Mouse (Mus musculus) erythroblast, embryonic 14.5 days (primary cell): Measurements from ENCODE around the gene Col25a1. TPM values are rescaled to one million over a fixed set of nuclear protein-coding genes. Genes with fewer than 3 reads are reported as not detected.

Source experiments
- H3K27me3 ChIP-seq: 2 replicates; pipeline ENCODE4 v1.6.1; 2012; ENCODE audit warnings: inconsistent platforms; ENCODE audit not compliant: control insufficient read depth
- H3K36me3 ChIP-seq: 2 replicates; pipeline ENCODE4 v1.6.1; 2012; ENCODE audit warnings: mild to moderate bottlenecking, inconsistent platforms; ENCODE audit not compliant: control insufficient read depth
- H3K4me1 ChIP-seq: 2 replicates; pipeline ENCODE4 v1.6.1; 2012; ENCODE audit warnings: inconsistent platforms; ENCODE audit not compliant: control insufficient read depth
- H3K4me3 ChIP-seq: replicated peaks from 2 replicates; pipeline ENCODE3; 2012; ENCODE audit warnings: moderate library complexity, mild to moderate bottlenecking, inconsistent platforms
- H3K9me3 ChIP-seq: 2 replicates; pipeline ENCODE4 v1.6.1; 2012; ENCODE audit warnings: low read length, inconsistent platforms, mixed read lengths; ENCODE audit not compliant: control insufficient read depth
- GATA1 ChIP-seq: IDR thresholded peaks from 2 replicates; pipeline ENCODE4 v1.6.1; 2012; ENCODE audit warnings: low read length, inconsistent platforms, mixed read lengths
- TAL1 ChIP-seq: IDR thresholded peaks from 3 replicates; pipeline ENCODE4 v1.6.1; 2012; ENCODE audit warnings: low read length, inconsistent platforms, mixed read lengths
- polyA plus RNA-seq: library from polyadenylated mRNA; stranded (reverse); fragments of >175 nt; gene quantifications from 2 replicates; pipeline ENCODE4 v1.2.3, GENCODE M21; 2012

Col25a1 gene
- polyA plus RNA-seq, 1 experiment = 0.01 TPM

GRCm38 (mm10) chr3:130228186-130228585, 96.9 kb downstream of the Col25a1 start:
- H3K4me3 ChIP-seq = no peak overlapping the region
- no peaks in the 10 kb centered on the region for H3K36me3 ChIP-seq
- no peaks in the 10 kb centered on the region for H3K27me3 ChIP-seq
- no peak for TF ChIP-seq TAL1
- TF ChIP-seq GATA1 = no peak
- H3K9me3 ChIP-seq = peaks cover 6% of the 10 kb centered on the region
- no peaks in the 10 kb centered on the region for H3K4me1 ChIP-seq

GRCm38 (mm10) chr3:130232944-130233343, 101.6 kb downstream of the Col25a1 start:
- TF ChIP-seq GATA1 (no peak), TAL1 (no peak)
- Histone ChIP-seq H3K27me3 (no peaks in the 10 kb centered on the region), H3K4me1 (no peaks in the 10 kb centered on the region), H3K9me3 (peaks cover 4% of the 10 kb centered on the region; the same call in 1 of the 2 replicates), H3K36me3 (no peaks in the 10 kb centered on the region), H3K4me3 (no peak overlapping the region)

GRCm38 (mm10) chr3:130235233-130235632, 103.9 kb downstream of the Col25a1 start:
- no peak for TF ChIP-seq TAL1
- TF ChIP-seq GATA1 = no peak
- no peaks in the 10 kb centered on the region for H3K36me3 ChIP-seq
- H3K4me3 ChIP-seq = no peak overlapping the region
- no peaks in the 10 kb centered on the region for H3K4me1 ChIP-seq
- no peaks in the 10 kb centered on the region for H3K27me3 ChIP-seq
- H3K9me3 ChIP-seq = peaks cover 2% of the 10 kb centered on the region; the same call in 1 of the 2 replicates

GRCm38 (mm10) chr3:130236129-130236528, 104.8 kb downstream of the Col25a1 start:
- Histone ChIP-seq H3K4me1 (no peaks in the 10 kb centered on the region), H3K27me3 (no peaks in the 10 kb centered on the region), H3K4me3 (no peak overlapping the region), H3K36me3 (no peaks in the 10 kb centered on the region), H3K9me3 (peaks cover 3% of the 10 kb centered on the region; the same call in 1 of the 2 replicates)
- TF ChIP-seq TAL1 (no peak), GATA1 (no peak)

DNA sequence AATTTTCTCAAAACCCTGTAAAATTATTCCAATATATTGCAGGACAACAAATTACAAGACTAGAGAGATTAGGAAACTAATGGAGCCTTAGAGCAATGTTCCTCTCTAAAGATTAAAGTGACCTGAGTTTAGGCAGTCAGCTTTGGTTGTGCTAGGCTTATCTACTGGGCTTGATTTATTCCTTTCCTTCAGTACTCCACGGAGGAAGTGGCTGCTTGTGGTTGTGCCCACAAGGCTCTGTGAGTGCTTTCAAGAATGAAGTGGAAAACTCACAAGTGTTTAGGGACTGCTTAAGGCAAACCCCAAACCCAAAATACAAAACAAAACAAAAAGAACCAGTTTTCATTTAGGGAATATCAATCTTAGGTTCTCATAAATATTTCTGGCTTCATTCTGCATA, 106.6 kb downstream of the Col25a1 start:
- Histone ChIP-seq H3K27me3 (no peaks in the 10 kb centered on the region), H3K36me3 (no peaks in the 10 kb centered on the region), H3K4me1 (no peaks in the 10 kb centered on the region), H3K4me3 (no peak overlapping the region), H3K9me3 (peaks cover 4% of the 10 kb centered on the region; the same call in 1 of the 2 replicates)
- TF ChIP-seq TAL1 (no peak), GATA1 (no peak)

DNA sequence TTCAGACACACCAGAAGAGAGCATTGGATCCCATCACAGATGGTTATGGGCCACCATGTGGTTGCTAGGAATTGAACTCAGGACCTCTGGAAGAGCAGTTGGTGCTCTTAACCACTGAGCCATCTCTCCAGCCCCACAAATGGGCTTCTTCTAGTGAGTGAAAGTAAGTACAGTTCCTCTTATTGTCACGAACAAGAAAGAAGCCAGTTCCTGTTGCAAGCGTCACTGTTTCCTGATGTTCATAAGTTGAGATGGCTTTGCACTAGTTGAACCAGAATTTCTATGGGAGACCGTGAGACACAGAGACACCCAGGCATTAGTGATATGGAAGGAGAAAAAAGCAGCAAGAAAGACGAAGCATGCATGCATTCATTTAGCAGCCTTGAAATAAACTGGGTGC, 110.6 kb downstream of the Col25a1 start:
- TF ChIP-seq GATA1 = no peak
- no peak for TF ChIP-seq TAL1
- Histone ChIP-seq H3K27me3 (no peaks in the 10 kb centered on the region), H3K9me3 (peaks cover 8% of the 10 kb centered on the region), H3K4me1 (no peaks in the 10 kb centered on the region), H3K4me3 (no peak overlapping the region), H3K36me3 (no peaks in the 10 kb centered on the region)

- TF ChIP-seq GATA1 (no peak), TAL1 (no peak)
- Histone ChIP-seq H3K4me3 (no peak overlapping the region), H3K36me3 (no peaks in the 10 kb centered on the region), H3K27me3 (no peaks in the 10 kb centered on the region), H3K9me3 (peaks cover 9% of the 10 kb centered on the region), H3K4me1 (no peaks in the 10 kb centered on the region)
These were observed 111.5 kb downstream of the Col25a1 start for GRCm38 (mm10) chr3:130242647-130243296.

DNA sequence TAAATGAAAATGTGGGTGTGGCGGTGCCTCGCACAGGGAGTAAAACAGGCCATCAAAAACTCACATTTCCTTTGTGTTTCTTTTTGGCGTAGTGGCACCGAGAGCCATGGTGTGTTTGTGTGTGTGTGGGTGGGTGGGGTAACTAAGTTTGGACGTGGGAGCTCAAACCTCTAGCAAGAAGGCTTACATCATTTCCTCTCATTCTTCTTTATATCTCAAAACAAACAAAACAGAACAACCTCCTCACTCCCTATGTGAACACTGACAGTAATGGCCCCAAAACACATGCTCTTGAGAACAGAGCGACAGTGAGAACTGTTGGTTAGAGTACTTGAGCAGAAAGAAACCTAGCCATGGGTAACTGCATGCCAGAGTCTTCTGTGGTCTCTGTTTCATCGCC, 121.1 kb downstream of the Col25a1 start:
- H3K4me3 ChIP-seq = no peak overlapping the region
- H3K9me3 ChIP-seq = peaks cover 7% of the 10 kb centered on the region
- no peak for TF ChIP-seq TAL1
- TF ChIP-seq GATA1 = no peak
- no peaks in the 10 kb centered on the region for H3K27me3 ChIP-seq
- H3K36me3 ChIP-seq = no peaks in the 10 kb centered on the region
- H3K4me1 ChIP-seq = no peaks in the 10 kb centered on the region

DNA sequence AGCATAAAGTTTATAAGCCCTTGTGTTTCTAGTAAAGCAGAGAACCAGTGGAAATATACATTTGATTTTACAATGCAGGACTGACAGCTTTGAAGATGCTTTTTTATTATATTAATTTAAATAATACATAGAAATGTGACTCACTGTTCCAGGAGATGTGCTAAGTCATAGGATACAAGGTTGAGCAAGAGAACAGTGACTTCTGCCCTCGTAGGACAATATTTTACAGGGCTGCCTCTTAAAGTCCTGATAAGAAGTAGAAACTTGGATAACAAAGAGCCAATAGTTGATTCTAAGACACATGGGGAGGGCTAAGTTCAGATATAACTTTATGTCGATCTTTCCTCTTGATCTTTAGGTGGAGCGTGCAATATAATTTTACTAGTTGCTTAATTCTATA, 124.8 kb downstream of the Col25a1 start:
- Histone ChIP-seq H3K4me3 (no peak overlapping the region), H3K27me3 (no peaks in the 10 kb centered on the region), H3K9me3 (peaks cover 8% of the 10 kb centered on the region), H3K36me3 (no peaks in the 10 kb centered on the region), H3K4me1 (no peaks in the 10 kb centered on the region)
- TF ChIP-seq GATA1 = no peak
- TF ChIP-seq TAL1 = no peak

DNA sequence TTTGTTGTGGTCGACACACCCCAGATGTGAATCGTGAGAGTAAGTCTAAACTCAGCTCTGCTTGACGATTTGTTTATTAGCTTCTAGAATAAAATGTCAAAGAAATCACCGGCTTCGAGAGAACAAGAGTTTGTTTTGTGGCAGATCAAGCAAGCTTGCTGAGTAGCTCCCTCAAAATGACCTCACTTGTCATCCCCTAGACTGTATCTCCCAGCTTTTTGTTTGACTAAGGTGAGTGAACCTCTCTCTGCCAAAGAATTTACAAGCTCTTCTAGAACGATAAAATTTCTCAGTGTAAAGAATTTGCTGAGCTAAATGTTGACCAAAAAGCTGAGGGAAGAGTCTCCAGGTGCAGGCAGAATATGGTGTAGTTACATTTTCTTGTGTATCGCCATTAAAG, 125.3 kb downstream of the Col25a1 start:
- H3K4me3 ChIP-seq = no peak overlapping the region
- no peak for TF ChIP-seq GATA1
- TF ChIP-seq TAL1 = no peak
- H3K4me1 ChIP-seq = no peaks in the 10 kb centered on the region
- H3K36me3 ChIP-seq = no peaks in the 10 kb centered on the region
- H3K27me3 ChIP-seq = no peaks in the 10 kb centered on the region
- peaks cover 10% of the 10 kb centered on the region for H3K9me3 ChIP-seq
